Mouse (Mus musculus) midbrain, embryonic 15.5 days (tissue): ENCODE measurements around the gene Olfr376. TPM values are rescaled to one million over a fixed set of nuclear protein-coding genes. Genes with fewer than 3 reads are reported as not detected.

Experiments used
- polyA plus RNA-seq: library from polyadenylated mRNA; unstranded; fragments of >200 nt; fragmentation: Nextera tagmentation; extraction: Ambion mirVana; gene quantifications from 2 replicates; pipeline ENCODE4 v1.2.1, GENCODE M21; 2015

The Olfr376 gene
- polyA plus RNA-seq, 1 experiment from 2014 or later, result not detected

Other genes starting within 250 kb of the Olfr376 start
- gene Haspin, start 233.0 kb upstream of the Olfr376 start, polyA plus RNA-seq, result 2.2 and 2.6 TPM in 2 replicates
- 0.36 and 0.40 TPM in 2 replicates for gene P2rx5, start 210.8 kb upstream of the Olfr376 start, polyA plus RNA-seq
- gene Emc6, start 194.2 kb upstream of the Olfr376 start, polyA plus RNA-seq, result 116 TPM in 2 replicates
- 156 and 161 TPM in 2 replicates for gene Tax1bp3, start 194.2 kb upstream of the Olfr376 start, polyA plus RNA-seq
- gene Ctns, start 172.2 kb upstream of the Olfr376 start, polyA plus RNA-seq, result 19.9 and 20.8 TPM in 2 replicates
- 1.8 and 2.2 TPM in 2 replicates for gene Shpk, start 171.8 kb upstream of the Olfr376 start, polyA plus RNA-seq
- 0.14 and 0.21 TPM in 2 replicates for gene Trpv1, start 137.0 kb upstream of the Olfr376 start, polyA plus RNA-seq
- gene Trpv3, start 103.9 kb upstream of the Olfr376 start, polyA plus RNA-seq, result 0.14 and 0.22 TPM in 2 replicates
- gene Aspa, start 41.6 kb upstream of the Olfr376 start, polyA plus RNA-seq, result 1.2 and 1.4 TPM in 2 replicates
- not detected in 2 replicates for gene Gm49340, start 41.5 kb upstream of the Olfr376 start, polyA plus RNA-seq
- gene Spata22, start 41.5 kb upstream of the Olfr376 start, polyA plus RNA-seq, result 0.13 and 0.22 TPM in 2 replicates
- not detected in 2 replicates for gene Olfr20, start 20.5 kb upstream of the Olfr376 start, polyA plus RNA-seq
- gene Olfr1, start 28.4 kb downstream of the Olfr376 start, polyA plus RNA-seq, result not detected in 2 replicates
- not detected in 2 replicates for gene Olfr378, start 57.2 kb downstream of the Olfr376 start, polyA plus RNA-seq
- not detected in 2 replicates for gene Olfr380, start 86.3 kb downstream of the Olfr376 start, polyA plus RNA-seq
- not detected in 2 replicates for gene Olfr381, start 120.4 kb downstream of the Olfr376 start, polyA plus RNA-seq
- gene Olfr382, start 146.0 kb downstream of the Olfr376 start, polyA plus RNA-seq, result not detected in 2 replicates
- gene Olfr385, start 221.8 kb downstream of the Olfr376 start, polyA plus RNA-seq, result not detected in 2 replicates
- gene Olfr384, start 227.3 kb downstream of the Olfr376 start, polyA plus RNA-seq, result not detected in 2 replicates